In genomic region chr17:80891656-80892055, GRCm38 (mm10) we compare ENCODE assay signal across 12 mouse cellular contexts. TPM values are rescaled to one million over a fixed set of nuclear protein-coding genes. Genes with fewer than 3 reads are reported as not detected.
DNase-seq lines count a peak whose midpoint lies in the region; ATAC-seq and TF ChIP-seq lines count a peak whose summit lies in the region.
"Had no signal": no experiment of that assay in that cellular context is flagged by ENCODE, and none has a peak within 500 bp of the region (broad histone marks: within the 10 kb centered on the region; RNA-seq: fewer than 3 reads in every experiment).

No protein-coding gene starts in this region.

- no peaks in the 10 kb centered on the region for H3K36me3 ChIP-seq in kidney, embryonic 16.5 days (ENCODE audit: insufficient read depth, low read length)
- H3K36me3 ChIP-seq in embryonic facial prominence, embryonic 15.5 days = no peaks in the 10 kb centered on the region
- no peaks in the 10 kb centered on the region for H3K36me3 ChIP-seq in heart, embryonic 15.5 days
- H3K36me3 ChIP-seq in thymus, adult 2 months (ENCODE audit: control insufficient read depth, insufficient read depth, low read length) = no peaks in the 10 kb centered on the region
- H3K36me3 ChIP-seq: limb, embryonic 15.5 days had no signal

- H3K27me3 ChIP-seq in kidney, embryonic 16.5 days (ENCODE audit: insufficient read depth, low read length) = no peaks in the 10 kb centered on the region
- no peaks in the 10 kb centered on the region for H3K27me3 ChIP-seq in embryonic facial prominence, embryonic 15.5 days
- H3K27me3 ChIP-seq in heart, embryonic 15.5 days = no peaks in the 10 kb centered on the region
- no peaks in the 10 kb centered on the region for H3K27me3 ChIP-seq in thymus, adult 2 months (ENCODE audit: control insufficient read depth, insufficient read depth, low read length)
- H3K27me3 ChIP-seq: forebrain, embryonic 13.5 days; limb, embryonic 15.5 days had no signal

- H3K4me2 ChIP-seq in kidney, embryonic 16.5 days (replicated peaks; ENCODE audit: low read depth, low read length) = no peak overlapping the region
- no peak overlapping the region for H3K4me2 ChIP-seq in embryonic facial prominence, embryonic 15.5 days (replicated peaks)
- no peak overlapping the region for H3K4me2 ChIP-seq in heart, embryonic 15.5 days
- H3K4me2 ChIP-seq: forebrain, embryonic 13.5 days; limb, embryonic 15.5 days had no signal

- no peak for TF ChIP-seq CTCF in thymus, adult 2 months (IDR thresholded peaks at IDR 0.05; ENCODE audit: borderline replicate concordance, control insufficient read depth, extremely low read depth, insufficient read depth, low read length, poor library complexity)

- 61% methylated on average over 5 of the region's 5 CpGs for WGBS in kidney, embryonic 16.5 days
- whole genome bisulfite sequencing in embryonic facial prominence, embryonic 15.5 days = 29% methylated on average over 5 of the region's 5 CpGs
- 26% methylated on average over 5 of the region's 5 CpGs for WGBS in heart, embryonic 15.5 days
- 40% methylated on average over 5 of the region's 5 CpGs for WGBS in thymus, adult 2 months

- no peak overlapping the region for H3K4me3 ChIP-seq in kidney, embryonic 16.5 days (ENCODE audit: low read length)
- no peak overlapping the region for H3K4me3 ChIP-seq in embryonic facial prominence, embryonic 15.5 days (replicated peaks)
- no peak overlapping the region for H3K4me3 ChIP-seq in heart, embryonic 15.5 days
- H3K4me3 ChIP-seq in thymus, adult 2 months (ENCODE audit: control insufficient read depth, insufficient read depth, low read length) = no peak overlapping the region
- H3K4me3 ChIP-seq: forebrain, embryonic 13.5 days; limb, embryonic 15.5 days had no signal

- H3K9me3 ChIP-seq in kidney, embryonic 16.5 days (ENCODE audit: low read length) = no peaks in the 10 kb centered on the region
- H3K9me3 ChIP-seq in embryonic facial prominence, embryonic 15.5 days (replicated peaks) = no peaks in the 10 kb centered on the region
- H3K9me3 ChIP-seq in heart, embryonic 15.5 days (replicated peaks) = no peaks in the 10 kb centered on the region
- H3K9me3 ChIP-seq: forebrain, embryonic 13.5 days; limb, embryonic 15.5 days had no signal

- H3K27ac ChIP-seq in kidney, embryonic 16.5 days (ENCODE audit: low read length) = 0 out of 2 replicates have a peak overlapping the region, but pooled peaks have one; percentile 6
- no peak overlapping the region for H3K27ac ChIP-seq in embryonic facial prominence, embryonic 15.5 days (replicated peaks)
- H3K27ac ChIP-seq in heart, embryonic 15.5 days = peak overlapping the region; percentile 19
- no peak overlapping the region for H3K27ac ChIP-seq in thymus, adult 2 months (ENCODE audit: control insufficient read depth, insufficient read depth, low read length)
- H3K27ac ChIP-seq: forebrain, embryonic 13.5 days; limb, embryonic 15.5 days had no signal

- H3K4me1 ChIP-seq in kidney, embryonic 16.5 days (ENCODE audit: insufficient read depth, low read length) = peaks cover 12% of the 10 kb centered on the region
- H3K4me1 ChIP-seq in embryonic facial prominence, embryonic 15.5 days = peaks cover 24% of the 10 kb centered on the region
- H3K4me1 ChIP-seq in heart, embryonic 15.5 days (replicated peaks) = peaks cover 19% of the 10 kb centered on the region
- no peaks in the 10 kb centered on the region for H3K4me1 ChIP-seq in thymus, adult 2 months (replicated peaks; ENCODE audit: control insufficient read depth, insufficient read depth, low read length)

- H3K9ac ChIP-seq in kidney, embryonic 16.5 days (replicated peaks; ENCODE audit: low read length) = no peak overlapping the region
- no peak overlapping the region for H3K9ac ChIP-seq in embryonic facial prominence, embryonic 15.5 days
- no peak overlapping the region for H3K9ac ChIP-seq in heart, embryonic 15.5 days
- H3K9ac ChIP-seq: forebrain, embryonic 13.5 days; limb, embryonic 15.5 days had no signal

- ATAC-seq in kidney, embryonic 16.5 days (ENCODE audit: low FRiP score, low TSS enrichment) = no peak
- ATAC-seq in embryonic facial prominence, embryonic 15.5 days (ENCODE audit: insufficient number of reproducible peaks, low FRiP score, low TSS enrichment, low read depth) = 0 out of 2 replicates have a peak, but pooled peaks have one; percentile 39
- ATAC-seq in heart, embryonic 15.5 days (replicated peaks; ENCODE audit: insufficient number of reproducible peaks, insufficient read depth, low FRiP score, low read depth) = 0 out of 2 replicates have a peak, but pooled peaks have one; percentile 41
- ATAC-seq: forebrain, embryonic 13.5 days; midbrain, embryonic 16.5 days had no signal

- no peak for TF ChIP-seq POLR2A in thymus, adult 2 months (IDR thresholded peaks at IDR 0.05; ENCODE audit: control insufficient read depth, extremely low read depth, insufficient read depth, low read length, poor library complexity)

- no peak for DNase-seq in kidney, postnatal 25 days
- DNase-seq in lung, postnatal 4 days = peak; percentile 40 to 55
- DNase-seq in thymus, adult 2 months = no peak
- no peak for DNase-seq in layer of hippocampus, adult 9-10 months (ENCODE audit: low spot score)
- DNase-seq in neural tube, embryonic 10.5 days (ENCODE audit: extremely low spot score, low spot score) = no peak
- DNase-seq: cerebellum, adult 8-10 months had no signal

RNA-seq across cellular contexts. Expression of gene Tmem178, which starts 52.8 kb away (rescaled TPM):
- polyA plus RNA-seq in kidney, embryonic 16.5 days (2015; fragmentation: Nextera tagmentation; extraction: Ambion mirVana) = 16.8 and 17.8 TPM in 2 replicates
- 2.7 and 2.8 TPM in 2 replicates for polyA plus RNA-seq in embryonic facial prominence, embryonic 15.5 days (2015; fragmentation: Nextera tagmentation; extraction: Ambion mirVana)
- polyA plus RNA-seq in heart, embryonic 15.5 days (2015; fragmentation: Nextera tagmentation; extraction: Ambion mirVana) = 5.5 TPM in 2 replicates
- polyA plus RNA-seq in thymus, adult 2 months (2012; rRNA removed) = 0.09 and 0.23 TPM in 2 replicates

Comparison
In these comparisons a context has a peak if more than half of its experiments do, and no peak if none do; other contexts are left out.
1. H3K27ac ChIP-seq: peak in kidney, embryonic 16.5 days (single experiment) and heart, embryonic 15.5 days (single experiment); none in embryonic facial prominence, embryonic 15.5 days (single experiment) and thymus, adult 2 months (single experiment).
2. DNase-seq: peak in lung, postnatal 4 days (2 of 2); none in kidney, postnatal 25 days (0 of 2), thymus, adult 2 months (single experiment), layer of hippocampus, adult 9-10 months (single experiment) and neural tube, embryonic 10.5 days (single experiment).